Mouse (Mus musculus) testis, postnatal 14 days (tissue): ENCODE results near the gene Klhl26.
"Not testable (repeated sequence)": the region's sequence is repeated elsewhere in the genome, so short reads cannot be mapped to it uniquely, and the experiment has no call there.

Experiments used
- DNase-seq: peaks from one replicate; pipeline ENCODE4 v3.0.0; 2021; ENCODE audit warnings: low spot score

The Klhl26 gene

DNA sequence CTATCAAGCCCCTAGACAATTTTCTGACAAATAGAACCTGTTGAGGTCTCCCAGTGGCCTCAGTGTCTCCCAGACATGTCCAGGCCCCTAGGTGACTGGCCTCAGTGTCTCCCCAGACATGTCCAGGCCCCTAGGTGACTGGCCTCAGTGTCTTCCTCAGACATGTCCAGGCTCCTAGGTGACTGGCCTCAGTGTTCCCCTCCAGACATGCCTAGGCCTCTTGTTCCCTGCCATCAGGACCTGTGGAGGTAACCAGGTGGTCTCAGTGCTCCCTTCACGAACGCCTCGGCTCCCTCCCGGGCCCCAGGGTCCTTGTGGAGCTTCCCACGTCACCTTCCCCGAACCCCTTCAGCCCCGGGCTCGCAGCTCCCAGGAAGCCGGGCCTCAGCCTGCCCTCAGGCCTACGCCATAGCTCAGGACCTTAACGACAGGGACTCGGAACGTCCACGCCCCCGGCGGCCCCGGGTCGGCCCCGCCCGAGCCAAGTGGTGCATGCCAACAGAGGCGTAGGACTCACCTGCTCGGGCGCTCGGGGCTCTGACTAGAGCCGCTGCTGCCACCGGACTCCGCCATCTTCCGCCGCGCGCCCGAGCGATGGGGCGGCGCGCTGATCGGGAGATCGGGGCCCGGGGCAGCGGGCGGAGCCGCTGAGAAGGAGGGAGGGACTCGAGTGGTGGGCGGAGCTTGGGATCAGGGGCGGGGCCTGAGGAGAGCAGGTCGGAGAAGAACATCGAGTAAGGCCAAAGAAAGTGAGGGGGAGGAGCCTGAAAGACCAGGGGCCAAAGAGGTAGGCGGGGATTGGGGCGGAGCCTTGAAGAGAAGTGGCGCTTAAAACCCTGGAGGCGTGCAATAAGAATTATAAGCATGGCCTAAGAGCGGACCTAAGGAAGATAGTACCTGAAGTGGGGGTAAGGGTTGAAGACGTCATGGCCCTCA lies at the start of gene Klhl26:
Gene Klhl26 (minus strand): TSS at position 636 of the 936 bp plus-strand sequence.
- DNase-seq: peak; percentile 97

- DNase-seq: peak; percentile 95
Measured at GRCm38 (mm10) chr8:70522592-70523403, 46.0 kb upstream of the Klhl26 start.

DNA sequence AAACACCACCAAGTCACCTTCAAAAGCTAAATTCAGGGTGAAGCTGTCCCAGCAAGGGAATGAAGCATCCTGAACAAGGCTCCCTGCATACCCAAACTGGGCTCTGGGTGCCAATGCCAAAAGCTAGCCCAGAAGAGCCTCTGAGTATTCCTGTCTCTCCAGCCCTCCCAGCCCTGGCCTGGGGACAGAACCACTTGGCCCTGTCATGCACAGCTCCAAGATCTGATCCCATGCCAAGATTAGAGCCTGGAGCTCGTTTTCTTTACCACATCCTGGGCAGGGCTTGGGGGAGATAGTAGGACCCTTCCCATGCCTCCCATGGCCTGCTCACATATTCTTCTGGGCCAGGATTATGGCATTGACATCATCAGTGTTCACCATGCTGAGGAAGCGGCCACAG lies 42.8 kb upstream of the Klhl26 start:
- no peak for DNase-seq

DNA sequence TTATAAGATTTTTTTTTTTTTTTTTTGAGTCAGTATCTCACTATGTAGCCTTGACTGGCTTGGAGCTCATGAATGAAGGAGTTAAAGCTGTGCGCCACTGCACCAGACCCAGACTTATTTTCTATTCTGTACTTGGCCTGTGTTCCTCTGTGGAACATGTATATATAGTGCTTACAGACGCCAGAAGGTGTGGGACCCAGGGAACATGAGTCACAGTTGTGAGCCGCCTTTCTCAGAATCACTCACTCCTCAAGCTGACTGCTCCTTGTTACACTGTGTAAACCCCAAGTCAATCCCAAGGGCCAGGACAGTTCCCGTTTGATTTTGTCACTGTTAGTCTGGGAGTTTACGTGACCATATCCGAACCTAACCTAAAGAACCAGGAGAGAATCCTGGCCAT lies 42.3 kb upstream of the Klhl26 start:
- no peak for DNase-seq

- DNase-seq: no peak
Measured at GRCm38 (mm10) chr8:70517940-70518643, 41.3 kb upstream of the Klhl26 start.

DNA sequence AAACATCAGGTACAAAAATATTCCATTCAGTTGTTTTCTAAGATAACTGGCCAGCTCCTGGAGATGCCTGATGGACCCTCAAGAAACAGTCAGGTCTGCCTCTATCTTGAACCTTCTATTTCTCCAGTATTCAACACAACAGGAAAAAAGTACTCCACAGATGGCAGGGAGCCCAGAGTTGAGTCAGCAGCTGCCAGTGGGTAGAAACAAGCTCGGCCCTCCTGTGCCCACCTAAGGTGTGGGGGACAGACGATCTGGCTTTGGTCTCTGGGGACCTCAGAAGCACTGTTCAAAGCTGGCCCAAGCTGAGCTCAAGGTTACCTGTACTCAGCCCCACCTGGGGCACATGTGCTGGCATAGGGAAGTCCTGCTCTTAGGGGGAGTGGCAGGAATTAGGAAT lies 36.7 kb upstream of the Klhl26 start:
- no peak for DNase-seq

GRCm38 (mm10) chr8:70512253-70512903 lies 35.6 kb upstream of the Klhl26 start:
- no peak for DNase-seq

- no peak for DNase-seq
Measured at GRCm38 (mm10) chr8:70511770-70512169, 35.0 kb upstream of the Klhl26 start.

GRCm38 (mm10) chr8:70511174-70511573 lies 34.4 kb upstream of the Klhl26 start:
- DNase-seq: not testable (repeated sequence)

DNA sequence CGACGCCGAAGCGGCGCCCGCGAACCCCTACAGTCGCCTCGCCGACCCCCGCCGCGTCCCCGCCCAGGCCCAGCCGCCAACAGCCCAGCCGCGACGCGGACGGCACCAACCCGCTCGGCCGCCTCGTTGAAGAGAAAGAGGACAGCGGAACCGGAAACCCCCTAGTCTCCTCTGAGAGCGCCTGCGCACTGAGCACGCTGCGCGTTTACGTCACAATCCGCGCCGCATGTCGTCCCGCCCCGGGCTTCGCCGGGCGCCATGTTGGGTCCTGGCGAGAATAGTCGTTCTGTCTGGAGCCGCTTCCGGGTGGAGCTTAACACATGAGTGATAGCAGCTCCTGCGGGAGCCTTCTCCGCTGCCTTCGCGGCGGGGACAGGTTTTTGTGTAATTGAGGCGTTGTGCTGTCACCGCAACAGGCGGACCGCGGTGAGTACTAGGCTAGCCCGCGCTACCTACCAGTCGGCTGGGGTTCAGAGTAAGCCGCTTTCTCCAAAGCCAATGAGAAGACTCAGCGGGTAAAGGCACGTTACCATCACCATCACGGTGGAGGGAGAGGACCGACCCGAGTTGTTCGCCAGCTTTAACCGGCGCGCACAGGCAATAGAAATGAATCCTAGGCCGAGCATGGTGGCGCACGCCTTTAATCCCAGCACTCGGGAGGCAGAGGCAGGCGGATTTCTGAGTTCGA lies 33.6 kb upstream of the Klhl26 start, which contains the start of gene Uba52:
Gene Uba52 (minus strand): TSS at position 574 of the 688 bp plus-strand sequence.
- peak; percentile 97 for DNase-seq

DNA sequence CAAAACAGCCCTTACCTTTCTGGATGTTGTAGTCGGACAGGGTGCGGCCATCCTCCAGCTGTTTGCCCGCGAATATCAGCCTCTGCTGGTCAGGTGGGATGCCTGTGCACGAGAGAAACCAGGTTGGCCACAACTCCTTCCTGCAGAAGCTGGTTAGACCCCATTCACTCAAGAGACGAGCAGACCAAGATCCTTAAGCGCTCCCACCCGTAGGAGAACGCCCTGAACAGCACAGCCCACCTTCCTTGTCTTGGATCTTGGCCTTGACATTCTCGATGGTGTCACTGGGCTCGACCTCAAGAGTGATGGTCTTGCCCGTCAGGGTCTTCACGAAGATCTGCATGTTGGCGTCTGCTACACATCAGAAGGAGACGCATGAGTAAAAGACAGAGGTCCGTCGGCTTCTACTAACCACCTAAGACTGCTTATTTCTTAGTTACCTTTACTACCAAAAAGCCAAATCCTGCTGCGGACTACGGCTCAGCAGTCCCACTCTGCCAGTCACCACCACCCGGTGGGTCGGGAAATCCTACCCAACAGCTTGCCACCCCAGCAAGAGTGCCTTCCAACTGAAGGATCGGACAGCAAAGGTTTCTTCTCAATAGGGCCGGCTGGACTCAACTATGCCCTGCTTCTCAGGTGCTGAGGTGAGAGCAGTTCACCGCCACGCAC lies 32.6 kb upstream of the Klhl26 start:
- no peak for DNase-seq

GRCm38 (mm10) chr8:70507027-70507393 lies 30.2 kb upstream of the Klhl26 start:
- DNase-seq: no peak

- peak; percentile 95 for DNase-seq
Measured at GRCm38 (mm10) chr8:70506328-70507026, 29.7 kb upstream of the Klhl26 start, which contains the start of gene Rex1bd. Rex1bd (minus strand) TSS chr8:70506752.

- no peak for DNase-seq
Measured at GRCm38 (mm10) chr8:70505698-70506327, 29.0 kb upstream of the Klhl26 start.

DNA sequence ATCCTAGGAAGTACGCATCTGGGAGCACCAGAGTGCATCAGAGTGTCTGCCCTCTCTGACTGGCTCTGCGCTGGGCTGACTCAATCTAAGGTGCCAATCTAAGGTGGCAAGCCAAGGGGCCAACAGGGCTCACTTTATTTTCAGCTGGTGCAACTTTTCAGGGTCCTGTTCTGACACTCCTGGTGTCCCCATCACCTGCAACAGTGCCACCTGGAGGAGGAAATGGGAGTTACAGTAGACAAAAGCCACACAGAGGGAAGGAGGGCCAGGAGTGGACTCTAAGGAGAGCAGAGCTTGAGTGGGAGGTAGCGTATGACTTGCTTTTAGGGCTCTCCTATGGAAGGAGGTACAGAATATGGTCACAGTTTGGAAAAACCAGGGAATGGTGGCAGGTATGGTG lies 28.1 kb upstream of the Klhl26 start:
- peak; percentile 62 for DNase-seq

- no peak for DNase-seq
Measured at GRCm38 (mm10) chr8:70504291-70504716, 27.5 kb upstream of the Klhl26 start.

DNA sequence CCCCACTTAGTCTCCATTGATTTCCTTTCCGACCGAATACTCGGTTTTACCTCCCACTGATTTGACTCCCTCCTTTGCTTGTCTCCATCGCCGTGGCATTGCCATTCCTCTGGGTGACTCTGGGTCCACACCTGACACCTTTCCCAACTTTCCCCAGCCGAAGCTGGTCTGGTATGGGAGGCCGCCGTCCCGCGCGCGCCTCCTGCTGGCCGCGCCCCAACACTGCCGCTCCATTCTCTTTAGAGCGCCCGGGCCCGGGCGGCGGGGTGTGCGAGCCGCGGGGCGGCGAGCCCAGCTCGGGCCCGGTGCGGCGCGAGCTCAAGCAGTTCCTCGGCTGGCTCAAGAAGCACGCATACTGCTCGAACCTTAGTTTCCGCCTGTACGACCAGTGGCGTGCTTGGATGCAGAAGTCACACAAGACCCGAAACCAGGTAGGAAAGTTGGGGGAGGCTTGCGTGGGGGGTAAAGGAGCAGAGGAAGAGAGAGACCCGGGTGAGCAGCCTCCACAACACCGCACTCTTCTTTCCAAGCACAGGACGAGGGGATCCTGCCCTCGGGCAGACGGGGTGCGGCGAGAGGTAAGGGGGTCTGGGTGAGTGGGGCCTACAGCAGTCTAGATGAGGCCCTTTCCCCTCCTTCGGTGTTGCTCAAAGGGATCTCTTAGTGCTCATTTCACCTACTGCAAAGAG lies 26.4 kb upstream of the Klhl26 start:
- peak; percentile 73 for DNase-seq

- DNase-seq: no peak
Measured at GRCm38 (mm10) chr8:70502540-70502939, 25.8 kb upstream of the Klhl26 start.
